Mouse (Mus musculus) adrenal gland, postnatal 10 days (tissue): ENCODE data around the gene Vpreb3. TPM values are rescaled to one million over a fixed set of nuclear protein-coding genes. Genes with fewer than 3 reads are reported as not detected.
A peak's percentile ranks its signal among the peaks of the same experiment; 100 is the strongest.

Source experiments
- DNase-seq: peaks from one replicate; pipeline ENCODE4 v3.0.0; 2021; ENCODE audit warnings: mixed read lengths
- long read RNA-seq, 2 experiments: library from polyadenylated mRNA; stranded (forward); transcript quantifications; one replicate each; pipeline ENCODE4 v2.0.0; 2021
- total RNA-seq, 2 experiments: library from RNA; stranded (reverse); gene quantifications; 2 replicates each; pipeline ENCODE4 v1.2.3; 2021

Gene Vpreb3
- 1 to 10 TPM; 1.1 to 1.2 TPM for total RNA-seq
- long read RNA-seq, experiment 1, partial matches to known transcripts, result 0 of 2 reads
- long read RNA-seq, experiment 1, other reads (novel, unspliced or antisense), result 2 of 2 reads
- long read RNA-seq, experiment 2, partial matches to known transcripts, result 0 of 1 reads
- long read RNA-seq, experiment 2, other reads (novel, unspliced or antisense), result 0 of 1 reads

GRCm38 (mm10) chr10:75942736-75943477 is at the start of gene Vpreb3:
TSS of gene Vpreb3 (plus strand) at chr10:75943057.
- no peak for DNase-seq

DNA sequence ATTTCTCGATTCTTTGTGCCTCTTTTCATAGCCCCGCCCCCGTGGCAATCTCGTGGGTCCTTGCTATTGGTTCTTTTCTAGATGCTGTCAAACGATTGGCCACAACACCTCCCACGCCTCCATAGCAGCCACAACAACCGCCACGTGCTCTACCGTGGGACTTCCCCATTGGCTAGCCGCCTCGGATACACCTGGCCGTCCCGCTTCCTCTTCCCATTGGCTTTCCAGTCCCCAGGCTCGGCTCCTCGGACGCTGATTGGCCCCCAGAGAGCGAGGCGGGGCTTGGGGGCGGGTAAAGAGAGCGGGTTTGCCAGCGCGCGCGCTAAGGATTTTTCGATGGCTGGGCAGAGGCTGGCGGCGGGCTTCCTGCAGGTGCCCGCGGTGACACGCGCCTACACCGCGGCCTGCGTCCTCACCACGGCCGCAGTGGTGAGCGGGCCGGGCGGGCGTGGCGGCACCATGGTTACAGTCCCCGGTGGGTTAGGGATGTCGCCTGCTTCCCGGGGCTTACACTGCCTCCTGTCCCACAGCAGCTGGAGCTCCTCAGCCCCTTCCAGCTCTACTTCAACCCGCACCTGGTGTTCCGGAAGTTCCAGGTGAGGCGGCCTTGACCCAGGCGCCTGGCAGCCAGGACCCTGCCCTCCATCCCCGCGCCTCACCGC is 49.6 kb upstream of the Vpreb3 start, which contains the start of gene Derl3:
Gene Derl3, plus strand, starts transcription at position 325 of the 662 bp plus-strand sequence.
- DNase-seq, result peak; percentile 94

DNA sequence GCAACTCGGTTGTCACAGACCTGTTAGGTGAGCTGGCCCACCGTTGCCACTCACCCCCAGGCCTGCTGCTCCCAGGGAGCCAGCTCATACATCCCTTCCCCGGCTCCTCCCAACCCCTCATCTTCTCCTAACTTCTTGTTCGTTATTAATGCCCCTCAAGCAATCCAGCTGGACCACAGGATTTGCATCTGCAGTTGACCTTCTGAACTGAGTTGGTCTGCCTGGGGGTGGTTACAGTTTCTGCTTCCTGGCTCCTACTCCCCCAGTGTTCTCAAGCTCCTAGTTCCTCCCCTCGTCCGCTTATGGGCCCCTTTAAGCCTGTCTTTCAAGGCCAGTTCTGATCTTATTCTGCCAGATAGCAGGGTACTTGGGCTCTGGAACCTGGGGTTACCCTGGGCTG is 48.3 kb upstream of the Vpreb3 start:
- DNase-seq, result no peak

GRCm38 (mm10) chr10:75895730-75896129 is 47.1 kb upstream of the Vpreb3 start:
- DNase-seq, result no peak

- DNase-seq, result no peak
These were observed 46.6 kb upstream of the Vpreb3 start for GRCm38 (mm10) chr10:75896208-75896607.

GRCm38 (mm10) chr10:75897373-75897772 is 45.5 kb upstream of the Vpreb3 start:
- DNase-seq, result peak; percentile 88

GRCm38 (mm10) chr10:75898039-75898564 is 44.8 kb upstream of the Vpreb3 start:
- DNase-seq, result peak; percentile 31

DNA sequence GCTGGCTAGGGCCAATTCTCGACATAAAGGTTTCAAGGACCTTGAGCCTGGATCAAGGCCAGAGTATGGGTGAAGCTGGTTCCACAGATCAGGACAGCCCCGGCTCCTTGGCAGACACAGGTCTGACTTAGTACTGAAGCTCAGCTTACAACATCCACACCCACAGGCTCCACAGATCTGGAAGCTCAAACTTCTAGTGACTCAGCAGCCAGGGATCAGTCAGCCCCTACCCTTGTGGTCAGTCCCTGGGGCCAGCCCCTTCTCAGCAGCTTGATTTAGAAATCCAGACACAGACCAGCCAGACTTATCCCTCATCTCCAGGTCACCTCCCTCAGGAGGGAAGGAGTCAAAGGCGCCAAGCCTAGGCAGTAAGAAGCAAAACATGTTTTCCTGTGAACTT is 44.0 kb upstream of the Vpreb3 start:
- peak; percentile 80 for DNase-seq

- DNase-seq, result no peak
These were observed 38.5 kb upstream of the Vpreb3 start for GRCm38 (mm10) chr10:75904391-75904790.

DNA sequence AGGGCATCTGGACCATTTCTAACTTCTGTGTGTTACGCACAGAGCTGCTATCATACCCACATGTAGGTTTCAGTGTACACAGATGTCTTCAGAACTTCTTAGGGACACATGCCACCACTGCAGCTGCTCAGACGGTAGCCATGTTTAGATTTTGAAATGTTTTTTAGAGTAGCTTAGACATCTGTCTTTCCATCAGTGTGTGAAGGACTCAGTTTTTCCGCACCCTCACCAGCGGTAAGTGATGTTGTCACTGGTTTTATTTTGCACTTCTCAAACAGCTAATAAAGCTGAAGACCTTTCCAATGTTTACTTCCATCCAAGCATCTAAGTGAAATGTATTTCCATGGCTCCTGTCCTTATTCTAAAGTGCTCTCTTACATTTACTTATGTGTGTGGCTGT is 36.0 kb upstream of the Vpreb3 start:
- no peak for DNase-seq

DNA sequence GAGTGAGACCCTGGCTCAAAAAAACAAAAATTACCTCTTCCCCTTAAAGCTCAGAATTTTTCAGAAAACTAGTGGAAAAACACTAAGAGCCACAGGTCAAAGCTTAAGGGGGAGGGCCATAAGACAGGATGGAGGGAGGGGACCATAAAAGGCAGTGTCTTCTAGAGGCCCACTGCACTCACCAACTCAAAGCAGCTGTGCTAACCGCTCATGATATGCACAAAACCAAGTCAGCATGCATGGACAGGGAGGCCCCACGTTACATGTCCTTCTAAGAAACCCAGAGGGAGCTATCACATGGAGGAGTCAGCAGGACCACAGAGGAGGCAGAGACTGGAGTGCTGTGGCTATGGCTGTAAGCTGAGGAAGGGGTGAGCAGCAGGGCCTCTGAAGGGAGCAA is 32.2 kb upstream of the Vpreb3 start:
- no peak for DNase-seq

- DNase-seq, result no peak
These were observed 29.8 kb upstream of the Vpreb3 start for GRCm38 (mm10) chr10:75913013-75913589.

DNA sequence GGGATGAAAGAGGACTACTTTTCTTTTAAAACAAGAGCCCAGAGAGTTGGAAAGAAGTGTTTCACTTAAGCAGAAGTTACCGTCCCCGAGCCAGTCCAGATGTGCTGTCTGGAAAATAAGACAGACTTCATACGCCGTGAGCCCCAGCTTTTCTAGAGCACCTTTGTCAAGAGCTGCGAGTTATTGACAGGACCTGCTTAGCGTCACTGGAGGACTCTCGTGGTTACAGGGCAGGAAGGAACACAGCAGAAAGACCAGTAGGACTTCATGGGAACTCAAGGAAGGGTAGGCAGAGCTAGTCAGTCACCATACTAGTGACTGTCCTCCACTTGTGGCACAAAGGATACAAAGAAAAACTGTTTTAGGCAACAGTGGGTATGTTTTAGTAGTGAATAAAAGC is 27.3 kb upstream of the Vpreb3 start:
- no peak for DNase-seq

- DNase-seq, result no peak
These were observed 26.0 kb upstream of the Vpreb3 start for GRCm38 (mm10) chr10:75916840-75917239.

- DNase-seq, result no peak
These were observed 23.8 kb upstream of the Vpreb3 start for GRCm38 (mm10) chr10:75919026-75919425.

DNA sequence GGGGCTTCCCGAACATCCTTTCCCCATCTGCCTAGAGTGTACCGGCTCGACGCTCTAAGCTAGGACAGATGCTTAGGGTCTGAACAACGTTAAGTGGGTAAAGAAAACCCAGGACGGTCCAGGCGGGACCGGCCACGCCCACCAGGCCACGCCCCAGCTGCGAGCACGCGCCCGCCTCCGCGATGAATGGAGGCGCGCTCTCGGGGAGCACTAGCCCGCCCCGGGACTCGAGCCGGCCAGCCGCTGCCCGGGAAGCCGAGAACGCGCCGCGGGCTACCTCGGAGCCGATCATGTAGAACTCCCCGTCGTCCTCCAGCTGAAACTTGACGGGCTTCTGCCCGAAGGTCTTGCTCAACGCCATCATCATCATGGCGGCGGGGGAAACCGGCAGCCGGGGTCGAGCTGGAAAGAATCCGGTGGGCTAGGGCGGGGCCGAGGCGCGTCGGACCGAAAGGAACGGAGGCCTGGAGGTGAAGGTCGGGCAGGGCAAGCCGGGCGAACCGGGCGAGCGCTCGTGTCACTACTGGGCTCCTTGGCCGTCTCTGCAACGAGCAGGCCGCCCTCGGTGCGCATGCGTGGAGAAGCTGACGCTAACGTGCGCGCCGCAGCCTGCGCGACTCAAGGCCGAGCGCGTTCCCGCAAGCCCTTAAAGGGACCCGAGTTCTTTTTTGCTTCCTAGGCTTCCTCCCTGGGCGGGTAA is 21.7 kb upstream of the Vpreb3 start, which contains the start of gene Smarcb1:
Gene Smarcb1, minus strand, starts transcription at position 592 of the 700 bp plus-strand sequence.
- peak; percentile 96 for DNase-seq

- no peak for DNase-seq
These were observed 20.9 kb upstream of the Vpreb3 start for GRCm38 (mm10) chr10:75921726-75922560.

DNA sequence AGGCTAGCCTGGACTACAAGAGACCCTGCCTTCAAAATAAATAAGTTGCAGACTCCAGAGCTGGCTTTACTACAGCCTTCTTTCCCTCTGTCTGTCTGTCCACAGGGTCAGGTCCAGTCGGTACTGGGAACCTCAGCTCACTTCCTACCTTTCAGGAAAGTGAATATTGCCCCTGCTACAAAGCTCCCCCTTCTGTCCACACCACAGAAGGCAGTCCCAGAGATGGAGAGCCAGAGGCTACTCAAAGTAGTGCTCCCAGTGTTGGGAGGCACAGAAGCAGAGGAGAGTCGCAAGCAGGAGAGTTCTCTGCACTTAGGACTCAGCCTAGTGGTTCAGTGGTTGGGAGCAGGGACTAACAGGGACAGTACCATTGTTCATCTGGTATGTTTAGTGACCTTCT is 18.5 kb upstream of the Vpreb3 start:
- DNase-seq, result no peak

DNA sequence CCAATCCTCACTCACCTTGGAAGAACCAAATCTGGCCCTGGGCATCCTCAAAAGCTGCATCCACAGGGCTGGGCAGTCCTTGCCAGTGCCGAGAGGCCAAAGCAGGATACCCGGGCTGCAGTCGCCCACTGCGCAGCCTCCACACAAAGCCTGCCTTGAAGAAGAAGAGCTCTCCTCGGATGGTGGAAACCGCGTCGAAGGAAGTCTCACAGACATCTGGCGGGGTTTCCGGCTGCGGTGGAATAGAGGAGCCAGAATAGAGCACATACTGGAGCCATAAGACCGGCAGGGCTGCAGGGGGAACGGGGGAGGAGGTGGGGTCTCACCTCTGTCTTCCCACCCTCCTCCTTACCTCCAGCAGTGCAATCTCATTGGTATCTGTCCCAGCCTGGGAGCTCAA is 16.5 kb upstream of the Vpreb3 start:
- no peak for DNase-seq

GRCm38 (mm10) chr10:75930304-75930703 is 12.6 kb upstream of the Vpreb3 start:
- no peak for DNase-seq

DNA sequence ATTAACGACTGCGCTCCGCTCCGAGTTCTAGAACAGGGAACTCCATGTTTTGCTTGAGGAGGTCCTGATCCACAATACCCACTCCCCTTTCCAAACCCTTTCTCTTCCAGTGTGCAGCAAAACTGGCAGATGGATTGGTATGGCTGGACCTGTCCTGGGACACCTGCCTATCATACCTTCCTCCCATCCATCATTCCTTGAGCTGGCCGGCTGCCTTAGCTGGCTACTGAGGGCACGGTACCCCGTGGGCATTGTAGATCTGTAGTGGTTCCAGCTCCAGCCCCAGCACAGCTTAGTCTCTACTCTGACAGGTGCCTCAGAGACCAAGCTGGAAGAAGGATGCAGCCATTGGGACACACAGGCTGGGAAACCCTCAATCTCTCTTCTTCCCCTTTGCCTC is 11.5 kb upstream of the Vpreb3 start:
- DNase-seq, result no peak
